In genomic region chr6:115007728-115008127, GRCm38 (mm10) we compare ENCODE assay signal across 9 mouse cellular contexts. TPM values are rescaled to one million over a fixed set of nuclear protein-coding genes. Genes with fewer than 3 reads are reported as not detected.
DNase-seq lines count a peak whose midpoint lies in the region; ATAC-seq lines count a peak whose summit lies in the region.
"Had no signal": no experiment of that assay in that cellular context is flagged by ENCODE, and none has a peak within 500 bp of the region (broad histone marks: within the 10 kb centered on the region; RNA-seq: fewer than 3 reads in every experiment).

No protein-coding gene starts in this region.

- H3K27ac ChIP-seq in forebrain, embryonic 15.5 days (replicated peaks), result no peak overlapping the region
- no peak overlapping the region for H3K27ac ChIP-seq in hindbrain, embryonic 12.5 days
- H3K27ac ChIP-seq: macrophage had no signal

- no peaks in the 10 kb centered on the region for H3K27me3 ChIP-seq in forebrain, embryonic 15.5 days
- H3K27me3 ChIP-seq in hindbrain, embryonic 12.5 days, result no peaks in the 10 kb centered on the region

- peak; percentile 60 for DNase-seq in Muller cell, postnatal 12 days (ENCODE audit: inconsistent ontology term)
- DNase-seq in cerebellum, adult 18-20 months, result peak; percentile 86 to 89
- peak; percentile 85 to 86 for DNase-seq in layer of hippocampus, postnatal 10 days (ENCODE audit: low spot score in 2 of 2)
- DNase-seq in lung, postnatal 25 days (ENCODE audit: low spot score), result peak; percentile 73
- DNase-seq in right cerebral cortex, adult 18-20 months, result peak; percentile 72
- DNase-seq in urinary bladder, adult 18-20 months (ENCODE audit: low spot score in 2 of 2), result peak; percentile 62 to 84

- H3K9me3 ChIP-seq in forebrain, embryonic 15.5 days, result no peaks in the 10 kb centered on the region
- no peaks in the 10 kb centered on the region for H3K9me3 ChIP-seq in hindbrain, embryonic 12.5 days (replicated peaks)

- ATAC-seq in forebrain, embryonic 15.5 days (replicated peaks), result peak; percentile 74
- peak; percentile 73; the same call in 1 of the 2 replicates for ATAC-seq in hindbrain, embryonic 12.5 days (ENCODE audit: low FRiP score)

- 27% methylated on average over 5 of the region's 5 CpGs for WGBS in forebrain, embryonic 15.5 days
- 33% methylated on average over 5 of the region's 5 CpGs for WGBS in hindbrain, embryonic 12.5 days

- peaks cover 3% of the 10 kb centered on the region for H3K36me3 ChIP-seq in forebrain, embryonic 15.5 days
- H3K36me3 ChIP-seq in hindbrain, embryonic 12.5 days, result peaks cover 26% of the 10 kb centered on the region; the same call in 1 of the 2 replicates

- no peak overlapping the region for H3K4me2 ChIP-seq in forebrain, embryonic 15.5 days (replicated peaks)
- no peak overlapping the region for H3K4me2 ChIP-seq in hindbrain, embryonic 12.5 days (replicated peaks)

- H3K9ac ChIP-seq in forebrain, embryonic 15.5 days (replicated peaks), result no peak overlapping the region
- no peak overlapping the region for H3K9ac ChIP-seq in hindbrain, embryonic 12.5 days

- H3K4me1 ChIP-seq in forebrain, embryonic 15.5 days, result no peaks in the 10 kb centered on the region; the same call in 1 of the 2 replicates
- H3K4me1 ChIP-seq in hindbrain, embryonic 12.5 days, result peaks cover 8% of the 10 kb centered on the region

- no peak overlapping the region for H3K4me3 ChIP-seq in forebrain, embryonic 15.5 days
- no peak overlapping the region for H3K4me3 ChIP-seq in hindbrain, embryonic 12.5 days

RNA-seq across cellular contexts. Expression of gene Tamm41, which starts 29.9 kb away (rescaled TPM):
- 61.2 and 68.0 TPM in 2 replicates for polyA plus RNA-seq in forebrain, embryonic 15.5 days (2015; fragmentation: Nextera tagmentation; extraction: Ambion mirVana)
- polyA plus RNA-seq in hindbrain, embryonic 12.5 days (2016; fragmentation: Nextera tagmentation; extraction: Ambion mirVana), result 54.5 and 57.7 TPM in 2 replicates
- total RNA-seq in layer of hippocampus, postnatal 10 days (2021), result 10 to 100 TPM; 22.7 to 23.5 TPM

RNA-seq across cellular contexts. Expression of gene Vgll4, which starts 37.9 kb away (rescaled TPM):
- polyA plus RNA-seq in forebrain, embryonic 15.5 days (2015; fragmentation: Nextera tagmentation; extraction: Ambion mirVana), result 83.1 and 88.6 TPM in 2 replicates
- 94.2 and 94.3 TPM in 2 replicates for polyA plus RNA-seq in hindbrain, embryonic 12.5 days (2016; fragmentation: Nextera tagmentation; extraction: Ambion mirVana)
- 10 to 100 TPM; 41.3 to 43.7 TPM for total RNA-seq in layer of hippocampus, postnatal 10 days (2021)
